8 mouse cellular contexts compared by ENCODE assay signal in the genomic region with DNA sequence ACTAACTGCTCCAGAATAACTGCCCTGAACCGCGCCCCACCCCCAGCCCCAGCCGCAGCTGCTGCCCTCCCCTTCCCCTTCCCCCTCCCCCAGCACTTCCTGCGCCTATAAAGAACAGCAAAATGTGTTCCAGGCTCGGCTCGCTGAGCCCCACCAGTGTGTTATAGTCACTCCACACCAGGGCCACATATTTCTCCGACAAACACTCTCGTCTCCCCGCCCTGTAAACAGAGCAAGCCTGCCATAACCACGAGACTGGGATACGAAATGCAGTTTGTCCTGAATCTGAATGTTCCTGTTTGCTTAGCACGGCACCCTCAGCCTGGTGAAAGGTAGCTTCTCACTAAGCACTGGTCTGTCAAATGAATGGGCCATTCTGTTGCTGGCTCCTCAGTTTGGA. TPM values are rescaled to one million over a fixed set of nuclear protein-coding genes. Genes with fewer than 3 reads are reported as not detected.
DNase-seq lines count a peak whose midpoint lies in the region; ATAC-seq and TF ChIP-seq lines count a peak whose summit lies in the region.

No protein-coding gene starts in this region.

- peak; percentile 67 for ATAC-seq in kidney, embryonic 16.5 days (ENCODE audit: low FRiP score, low TSS enrichment)
- no peak for ATAC-seq in cerebellum, adult (ENCODE audit: insufficient number of reproducible peaks, low FRiP score, low TSS enrichment)

- peaks cover 14% of the 10 kb centered on the region for H3K4me1 ChIP-seq in kidney, embryonic 16.5 days (ENCODE audit: insufficient read depth, low read length)
- H3K4me1 ChIP-seq in embryonic facial prominence, embryonic 10.5 days: peaks cover 42% of the 10 kb centered on the region
- peaks cover 3% of the 10 kb centered on the region; the same call in 1 of the 2 replicates for H3K4me1 ChIP-seq in liver, adult 2 months (ENCODE audit: control insufficient read depth, insufficient read depth, low read length)

- no peaks in the 10 kb centered on the region for H3K79me2 ChIP-seq in liver, adult 2 months (ENCODE audit: control insufficient read depth, insufficient read depth, low read length)

- H3K9me3 ChIP-seq in kidney, embryonic 16.5 days (ENCODE audit: low read length): no peaks in the 10 kb centered on the region
- no peaks in the 10 kb centered on the region for H3K9me3 ChIP-seq in embryonic facial prominence, embryonic 10.5 days

- H3K27me3 ChIP-seq in kidney, embryonic 16.5 days (ENCODE audit: insufficient read depth, low read length): no peaks in the 10 kb centered on the region
- H3K27me3 ChIP-seq in embryonic facial prominence, embryonic 10.5 days (replicated peaks; ENCODE audit: low read depth, poor library complexity, severe bottlenecking): no peaks in the 10 kb centered on the region
- no peaks in the 10 kb centered on the region for H3K27me3 ChIP-seq in liver, adult 2 months (ENCODE audit: control insufficient read depth, insufficient read depth, low read length)

- H3K9ac ChIP-seq in kidney, embryonic 16.5 days (replicated peaks; ENCODE audit: low read length): peak overlapping the region; percentile 68
- H3K9ac ChIP-seq in liver, adult 2 months (ENCODE audit: low read depth, low read length): peak overlapping the region; percentile 8

- WGBS in kidney, embryonic 16.5 days: 3% methylated on average over 12 of the region's 12 CpGs
- 7% methylated on average over 12 of the region's 12 CpGs for WGBS in embryonic facial prominence, embryonic 10.5 days
- 2% methylated on average over 12 of the region's 12 CpGs for WGBS in liver, adult 2 months

- no peaks in the 10 kb centered on the region for H3K36me3 ChIP-seq in kidney, embryonic 16.5 days (ENCODE audit: insufficient read depth, low read length)
- no peaks in the 10 kb centered on the region for H3K36me3 ChIP-seq in embryonic facial prominence, embryonic 10.5 days (replicated peaks)
- H3K36me3 ChIP-seq in liver, adult 2 months (ENCODE audit: control insufficient read depth, insufficient read depth, low read length): no peaks in the 10 kb centered on the region

- peak overlapping the region; percentile 86 for H3K27ac ChIP-seq in kidney, embryonic 16.5 days (ENCODE audit: low read length)
- H3K27ac ChIP-seq in embryonic facial prominence, embryonic 10.5 days (replicated peaks): peak overlapping the region; percentile 88
- no peak overlapping the region for H3K27ac ChIP-seq in liver, adult 2 months (replicated peaks; ENCODE audit: insufficient read depth, low read depth, low read length)

- TF ChIP-seq CTCF in liver, adult 2 months (IDR thresholded peaks at IDR 0.05; ENCODE audit: low read depth, low read length): no peak

- peak overlapping the region; percentile 56 for H3K4me2 ChIP-seq in kidney, embryonic 16.5 days (replicated peaks; ENCODE audit: low read depth, low read length)

- peak overlapping the region; percentile 36 for H3K4me3 ChIP-seq in kidney, embryonic 16.5 days (ENCODE audit: low read length)
- peak overlapping the region; percentile 47 for H3K4me3 ChIP-seq in embryonic facial prominence, embryonic 10.5 days
- H3K4me3 ChIP-seq in liver, adult 2 months (ENCODE audit: insufficient read depth, low read depth, low read length): peak overlapping the region; percentile 7

- intact Hi-C loops in heart, postnatal 14 days (cut with DNase I): no loop called here

- no peak for DNase-seq in kidney, adult 8-10 months
- peak; percentile 37 for DNase-seq in ES-CJ7 (ENCODE audit: low read depth, low spot score)
- DNase-seq in embryonic facial prominence, embryonic 10.5 days (ENCODE audit: low spot score): peak; percentile 79
- DNase-seq in heart, postnatal 14 days: peak; percentile 54 to 58
- DNase-seq in liver, adult 2 months (ENCODE audit: extremely low read depth, low read depth, low spot score): peak; percentile 40
- peak; percentile 67 for DNase-seq in naive thymus-derived CD4-positive, alpha-beta T cell, adult 2 months (ENCODE audit: low read depth)

- no peak for TF ChIP-seq POLR2A in liver, adult 2 months (IDR thresholded peaks at IDR 0.05; ENCODE audit: extremely low read depth, insufficient read depth, low read length)

RNA-seq across cellular contexts. Expression of a gene that starts 2.5 kb away (rescaled TPM):
- polyA plus RNA-seq in kidney, embryonic 16.5 days (2015; fragmentation: Nextera tagmentation; extraction: Ambion mirVana): 0.20 and 0.26 TPM in 2 replicates
- 0.59 and 0.86 TPM in 2 replicates for polyA plus RNA-seq in embryonic facial prominence, embryonic 10.5 days (2016; fragmentation: Nextera tagmentation; extraction: Ambion mirVana)
- total RNA-seq in heart, postnatal 14 days (2021): under 1 TPM; 0.07 TPM
- total RNA-seq in liver, adult 2 months (2014; rRNA removed): 0.07 TPM in 1 of 2 replicates, not detected in the other
- polyA plus RNA-seq in liver, adult 2 months (2012; rRNA removed): not detected in 2 replicates

RNA-seq across cellular contexts. Expression of a gene that starts 12.2 kb away (rescaled TPM):
- 49.6 and 53.8 TPM in 2 replicates for polyA plus RNA-seq in kidney, embryonic 16.5 days (2015; fragmentation: Nextera tagmentation; extraction: Ambion mirVana)
- 10.5 and 11.9 TPM in 2 replicates for polyA plus RNA-seq in embryonic facial prominence, embryonic 10.5 days (2016; fragmentation: Nextera tagmentation; extraction: Ambion mirVana)
- 10 to 100 TPM in 1 of 2 experiments, 1 to 10 TPM in 1; 9.8 to 10.3 TPM for total RNA-seq in heart, postnatal 14 days (2021)
- 0.40 and 0.46 TPM in 2 replicates for total RNA-seq in liver, adult 2 months (2014; rRNA removed)
- polyA plus RNA-seq in liver, adult 2 months (2012; rRNA removed): 0.21 and 0.35 TPM in 2 replicates

RNA-seq across cellular contexts. Expression of a gene that starts 20.9 kb away (rescaled TPM):
- polyA plus RNA-seq in kidney, embryonic 16.5 days (2015; fragmentation: Nextera tagmentation; extraction: Ambion mirVana): 0.62 and 0.65 TPM in 2 replicates
- 3.4 and 4.0 TPM in 2 replicates for polyA plus RNA-seq in embryonic facial prominence, embryonic 10.5 days (2016; fragmentation: Nextera tagmentation; extraction: Ambion mirVana)
- total RNA-seq in heart, postnatal 14 days (2021): not detected
- not detected in 2 replicates for total RNA-seq in liver, adult 2 months (2014; rRNA removed)
- polyA plus RNA-seq in liver, adult 2 months (2012; rRNA removed): not detected in 2 replicates

RNA-seq across cellular contexts. Expression of a gene that starts 35.9 kb away (rescaled TPM):
- polyA plus RNA-seq in kidney, embryonic 16.5 days (2015; fragmentation: Nextera tagmentation; extraction: Ambion mirVana): 7.4 and 7.5 TPM in 2 replicates
- polyA plus RNA-seq in embryonic facial prominence, embryonic 10.5 days (2016; fragmentation: Nextera tagmentation; extraction: Ambion mirVana): 2.9 and 4.6 TPM in 2 replicates
- total RNA-seq in heart, postnatal 14 days (2021): 1 to 10 TPM; 3.6 to 4.0 TPM
- under 0.01 and 0.07 TPM in 2 replicates for total RNA-seq in liver, adult 2 months (2014; rRNA removed)
- polyA plus RNA-seq in liver, adult 2 months (2012; rRNA removed): 0.02 and 0.10 TPM in 2 replicates

RNA-seq across cellular contexts. Expression of a gene that starts 47.4 kb away (rescaled TPM):
- polyA plus RNA-seq in kidney, embryonic 16.5 days (2015; fragmentation: Nextera tagmentation; extraction: Ambion mirVana): 122 and 125 TPM in 2 replicates
- 138 and 146 TPM in 2 replicates for polyA plus RNA-seq in embryonic facial prominence, embryonic 10.5 days (2016; fragmentation: Nextera tagmentation; extraction: Ambion mirVana)
- 100 to 1,000 TPM; 101 to 108 TPM for total RNA-seq in heart, postnatal 14 days (2021)
- total RNA-seq in liver, adult 2 months (2014; rRNA removed): 24.2 and 39.9 TPM in 2 replicates
- 93.2 and 112 TPM in 2 replicates for polyA plus RNA-seq in liver, adult 2 months (2012; rRNA removed)

Comparison
In these comparisons a context has a peak if more than half of its experiments do, and no peak if none do; other contexts are left out.
1. DNase-seq: peak in ES-CJ7 (single experiment), embryonic facial prominence, embryonic 10.5 days (single experiment), heart, postnatal 14 days (2 of 2), liver, adult 2 months (single experiment) and naive thymus-derived CD4-positive, alpha-beta T cell, adult 2 months (single experiment); none in kidney, adult 8-10 months (0 of 2).
2. Peak in every context shown above with its lines, with median percentiles within 50 percentile points of each other: H3K4me3 ChIP-seq.